Mouse (Mus musculus): ENCODE results near the gene Cntnap1. TPM values are rescaled to one million over a fixed set of nuclear protein-coding genes. Genes with fewer than 3 reads are reported as not detected.

The Cntnap1 gene
- polyA plus RNA-seq, 1 experiment from 2014 or later = 2.2 TPM

DNA sequence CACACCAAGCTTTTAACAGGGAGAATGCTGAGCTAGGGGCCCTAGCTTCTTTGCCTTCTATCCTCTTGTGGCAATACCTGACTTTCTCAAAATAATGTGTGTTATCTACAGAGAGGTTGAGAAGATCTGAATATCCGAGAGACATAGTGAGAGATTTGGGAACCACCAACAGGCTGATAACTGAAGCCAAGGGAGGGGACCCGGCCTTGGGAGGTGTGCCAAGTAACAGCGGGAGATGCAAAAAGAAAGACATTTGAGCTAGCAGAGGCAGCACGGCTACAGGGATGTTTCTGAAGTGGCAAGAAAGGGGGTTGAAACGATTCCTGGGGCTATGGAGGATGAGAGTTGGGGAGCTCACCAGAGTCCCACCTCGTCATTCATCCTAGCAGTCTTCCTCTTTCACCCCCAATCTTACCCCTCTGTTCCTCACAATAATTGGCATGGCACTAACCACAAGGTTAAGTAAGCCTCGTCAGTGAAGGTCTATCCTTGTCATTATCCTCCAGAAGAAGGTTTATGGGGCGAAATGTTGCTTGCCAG, 59.1 kb downstream of the Cntnap1 start:
- Histone ChIP-seq H3K4me3 (ENCODE audit: low read length) (no peak overlapping the region), H3K36me3 (ENCODE audit: insufficient read depth, low read length) (no peaks in the 10 kb centered on the region), H3K27me3 (ENCODE audit: insufficient read depth, low read length) (no peaks in the 10 kb centered on the region), H3K9ac (replicated peaks; ENCODE audit: low read length) (peak overlapping the region; percentile 32), H3K9me3 (ENCODE audit: low read length) (no peaks in the 10 kb centered on the region), H3K4me1 (ENCODE audit: insufficient read depth, low read length) (peaks cover 56% of the 10 kb centered on the region), H3K27ac (ENCODE audit: low read length) (peak overlapping the region; percentile 99), H3K4me2 (replicated peaks; ENCODE audit: low read depth, low read length) (no peak overlapping the region)
- ATAC-seq (ENCODE audit: low FRiP score, low TSS enrichment) = no peak
- whole genome bisulfite sequencing = 32% methylated on average over 8 of the region's 8 CpGs

DNA sequence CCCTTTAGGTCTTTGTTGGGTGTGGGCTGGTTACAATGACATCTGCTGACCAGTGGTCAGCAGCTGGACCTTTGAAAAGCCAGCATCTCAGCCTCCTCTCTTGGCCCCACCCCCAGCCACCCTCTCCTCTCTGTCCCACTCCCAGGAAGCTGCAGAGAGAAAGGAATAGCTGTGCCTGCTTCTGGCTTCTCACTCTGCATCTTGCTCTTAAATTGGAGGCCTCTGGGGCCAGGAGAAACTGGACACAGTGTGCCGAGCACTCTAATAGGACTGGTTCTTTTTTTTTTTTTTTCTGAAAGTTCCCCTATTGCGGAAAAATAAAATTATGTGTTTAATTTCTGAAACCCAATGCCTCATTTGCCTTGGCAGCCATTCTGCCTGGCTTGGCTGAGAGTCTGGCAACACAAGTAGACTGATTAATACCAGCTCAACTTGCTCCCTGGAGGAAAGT, 59.8 kb downstream of the Cntnap1 start:
- H3K27me3 ChIP-seq (ENCODE audit: insufficient read depth, low read length) = no peaks in the 10 kb centered on the region
- H3K36me3 ChIP-seq (ENCODE audit: insufficient read depth, low read length) = no peaks in the 10 kb centered on the region
- H3K4me3 ChIP-seq (ENCODE audit: low read length) = no peak overlapping the region
- H3K9me3 ChIP-seq (ENCODE audit: low read length) = no peaks in the 10 kb centered on the region
- ATAC-seq (ENCODE audit: low FRiP score, low TSS enrichment) = no peak
- peaks cover 51% of the 10 kb centered on the region for H3K4me1 ChIP-seq (ENCODE audit: insufficient read depth, low read length)
- H3K27ac ChIP-seq (ENCODE audit: low read length) = peak overlapping the region; percentile 99
- no peak overlapping the region for H3K9ac ChIP-seq (replicated peaks; ENCODE audit: low read length)
- peak overlapping the region; percentile 53 for H3K4me2 ChIP-seq (replicated peaks; ENCODE audit: low read depth, low read length)
- WGBS = 19% methylated on average over 2 of the region's 2 CpGs

DNA sequence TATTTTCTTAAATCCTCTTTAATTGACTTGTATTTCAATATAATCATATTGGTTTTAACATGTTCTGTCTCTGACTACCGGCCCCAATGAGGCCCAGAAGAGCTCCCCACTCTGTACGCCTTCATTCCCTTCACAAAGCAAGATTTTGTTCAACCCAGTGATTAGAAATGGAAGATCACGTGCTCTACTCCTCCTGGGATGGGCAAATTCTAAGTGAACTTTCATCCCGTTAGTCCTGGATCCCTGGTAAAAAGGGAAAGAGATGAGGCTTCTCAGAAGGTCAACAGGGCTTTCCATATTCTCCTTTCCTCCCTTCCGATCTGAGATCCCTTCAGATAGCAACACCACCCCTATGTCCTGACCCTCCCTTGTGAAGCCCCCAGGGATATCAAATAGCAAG, 60.2 kb downstream of the Cntnap1 start:
- H3K36me3 ChIP-seq (ENCODE audit: insufficient read depth, low read length) = no peaks in the 10 kb centered on the region
- peaks cover 46% of the 10 kb centered on the region for H3K4me1 ChIP-seq (ENCODE audit: insufficient read depth, low read length)
- WGBS = 14% methylated on average over 5 of the region's 5 CpGs
- no peaks in the 10 kb centered on the region for H3K27me3 ChIP-seq (ENCODE audit: insufficient read depth, low read length)
- peak overlapping the region; percentile 99 for H3K27ac ChIP-seq (ENCODE audit: low read length)
- no peak for ATAC-seq (ENCODE audit: low FRiP score, low TSS enrichment)
- H3K4me3 ChIP-seq (ENCODE audit: low read length) = peak overlapping the region; percentile 31; the same call in 1 of the 2 replicates
- peak overlapping the region; percentile 53 for H3K4me2 ChIP-seq (replicated peaks; ENCODE audit: low read depth, low read length)
- peak overlapping the region; percentile 62 for H3K9ac ChIP-seq (replicated peaks; ENCODE audit: low read length)
- H3K9me3 ChIP-seq (ENCODE audit: low read length) = no peaks in the 10 kb centered on the region

DNA sequence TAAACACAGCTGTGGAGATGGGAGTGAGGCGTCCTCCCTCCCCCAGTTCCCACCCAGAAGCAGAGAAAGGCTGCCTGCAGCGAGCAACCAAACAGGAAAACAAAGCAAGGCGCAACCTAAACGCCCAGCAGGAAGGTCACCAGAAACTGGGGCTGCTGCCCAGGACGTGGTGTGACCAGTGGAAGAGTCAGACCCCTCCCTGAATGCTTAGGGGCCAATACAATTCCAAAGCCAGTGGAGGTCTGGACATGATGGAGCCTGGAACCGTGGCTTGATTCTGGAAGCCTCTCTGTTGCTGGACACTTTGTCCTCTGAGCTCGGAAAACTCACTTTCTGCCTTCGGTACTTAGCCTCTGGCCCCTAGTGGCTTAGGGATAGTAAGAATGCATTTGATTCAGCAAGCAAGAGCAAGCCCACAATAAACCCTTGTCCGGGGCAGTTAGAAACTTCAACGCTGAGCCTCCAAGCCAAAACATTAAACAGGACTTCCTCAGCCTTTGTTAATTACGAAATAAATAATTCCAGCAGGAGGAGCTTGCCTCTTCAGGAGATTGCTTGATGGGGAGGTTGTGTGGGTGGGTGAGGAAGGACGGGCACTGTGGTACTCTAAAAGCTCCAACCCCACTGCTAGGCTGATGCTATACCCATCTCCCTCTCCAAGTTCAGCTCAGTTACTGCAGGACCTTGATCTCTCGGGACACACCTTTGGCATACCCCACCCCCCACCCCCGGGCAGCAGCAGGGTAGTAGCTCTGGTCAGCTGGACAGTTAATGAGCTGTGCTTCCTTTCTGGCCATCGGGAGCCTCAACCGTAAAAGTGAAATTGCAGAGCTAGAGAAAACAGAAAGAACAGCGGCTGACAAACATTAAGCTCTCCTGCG, 60.9 kb downstream of the Cntnap1 start:
- Histone ChIP-seq H3K36me3 (ENCODE audit: insufficient read depth, low read length) (no peaks in the 10 kb centered on the region), H3K4me3 (ENCODE audit: low read length) (peak overlapping the region; percentile 31), H3K9ac (replicated peaks; ENCODE audit: low read length) (peak overlapping the region; percentile 62), H3K9me3 (ENCODE audit: low read length) (no peaks in the 10 kb centered on the region), H3K4me1 (ENCODE audit: insufficient read depth, low read length) (peaks cover 46% of the 10 kb centered on the region), H3K27me3 (ENCODE audit: insufficient read depth, low read length) (no peaks in the 10 kb centered on the region), H3K4me2 (replicated peaks; ENCODE audit: low read depth, low read length) (peak overlapping the region; percentile 53), H3K27ac (ENCODE audit: low read length) (peak overlapping the region; percentile 99)
- peak; percentile 89 for ATAC-seq (ENCODE audit: low FRiP score, low TSS enrichment)
- WGBS = 1% methylated on average over 18 of the region's 18 CpGs

DNA sequence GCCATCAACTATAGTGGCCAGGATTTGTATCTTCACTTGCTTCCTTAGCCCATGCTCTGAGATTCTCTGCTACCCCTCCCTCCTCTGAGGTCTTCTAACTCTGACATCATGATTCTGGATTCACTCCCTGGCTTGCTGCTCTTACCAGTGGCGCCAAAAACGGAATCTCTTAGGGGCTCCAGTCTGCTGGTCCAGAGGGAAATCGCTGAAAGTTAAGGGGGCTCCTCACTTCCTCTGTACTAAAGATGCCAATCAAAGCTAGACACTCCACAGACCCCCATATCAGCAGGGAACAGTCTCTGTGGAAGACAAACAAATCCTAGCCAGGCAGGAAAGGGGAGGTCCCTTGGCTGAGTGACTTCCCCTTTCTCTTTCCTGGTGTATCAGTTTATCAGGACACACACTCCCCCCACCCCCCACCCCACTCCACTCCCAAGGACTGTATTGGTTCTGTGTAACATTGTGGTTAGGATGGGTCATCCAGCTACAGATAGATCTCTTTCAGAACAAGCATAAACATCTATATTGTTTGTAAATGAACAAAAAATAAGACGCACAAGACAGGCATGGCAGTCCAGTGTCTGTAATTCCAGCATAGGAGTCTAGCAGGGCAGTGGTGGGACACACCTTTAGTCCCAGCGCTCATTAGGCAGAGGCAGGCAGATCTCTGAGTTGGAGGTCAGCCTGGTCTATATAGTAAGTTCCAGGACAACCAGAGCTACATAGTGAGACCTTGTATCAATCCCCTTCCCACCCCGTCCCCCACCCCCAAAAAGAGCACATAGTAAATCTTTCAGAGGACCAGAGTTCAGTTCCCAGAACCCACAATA, 61.9 kb downstream of the Cntnap1 start:
- H3K27ac ChIP-seq (ENCODE audit: low read length) = peak overlapping the region; percentile 99
- H3K9me3 ChIP-seq (ENCODE audit: low read length) = no peaks in the 10 kb centered on the region
- peak overlapping the region; percentile 62 for H3K9ac ChIP-seq (replicated peaks; ENCODE audit: low read length)
- peak overlapping the region; percentile 53 for H3K4me2 ChIP-seq (replicated peaks; ENCODE audit: low read depth, low read length)
- no peaks in the 10 kb centered on the region for H3K27me3 ChIP-seq (ENCODE audit: insufficient read depth, low read length)
- 38% methylated on average over 6 of the region's 6 CpGs for WGBS
- peak; percentile 79 for ATAC-seq (ENCODE audit: low FRiP score, low TSS enrichment)
- no peaks in the 10 kb centered on the region for H3K36me3 ChIP-seq (ENCODE audit: insufficient read depth, low read length)
- H3K4me3 ChIP-seq (ENCODE audit: low read length) = peak overlapping the region; percentile 31
- peaks cover 46% of the 10 kb centered on the region for H3K4me1 ChIP-seq (ENCODE audit: insufficient read depth, low read length)

DNA sequence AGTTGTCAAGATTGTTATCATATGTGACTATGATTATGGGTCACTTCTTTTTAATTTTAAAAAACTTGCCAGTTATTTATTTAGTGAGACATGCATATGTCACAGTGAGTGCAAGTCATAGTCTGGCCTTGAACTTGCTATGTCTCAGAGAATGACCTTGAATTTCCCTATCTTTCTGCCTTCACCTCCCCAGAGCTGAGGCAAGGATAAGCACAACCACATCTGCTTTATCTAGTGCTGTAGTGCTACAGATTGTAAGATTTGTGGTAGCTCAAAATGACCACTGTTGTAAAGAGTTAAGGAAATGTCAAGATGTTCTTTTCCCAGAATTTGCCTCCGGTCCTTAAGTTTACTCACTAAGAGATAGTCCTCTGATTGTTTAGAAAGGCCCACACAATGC, 62.9 kb downstream of the Cntnap1 start:
- peaks cover 46% of the 10 kb centered on the region for H3K4me1 ChIP-seq (ENCODE audit: insufficient read depth, low read length)

DNA sequence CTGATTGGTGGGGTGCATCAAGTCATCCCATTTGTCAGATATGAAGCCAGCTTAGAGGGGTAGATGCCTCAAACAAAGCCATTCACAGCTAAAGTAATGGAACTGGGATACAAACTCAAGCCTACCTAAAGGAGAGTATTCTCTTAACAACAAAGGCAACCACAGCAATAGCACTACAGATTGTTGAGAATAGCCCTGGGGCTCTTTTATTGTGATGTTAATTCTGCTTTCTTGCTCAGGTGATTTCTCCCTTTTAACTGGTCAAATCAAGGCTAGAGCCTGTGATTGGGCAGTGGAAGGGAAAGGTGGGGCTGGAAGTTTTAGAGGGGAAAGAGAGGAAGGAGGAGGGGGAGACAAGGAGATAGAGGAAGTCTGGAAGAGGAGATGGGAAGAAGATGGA, 63.8 kb downstream of the Cntnap1 start:
- Histone ChIP-seq H3K36me3 (ENCODE audit: insufficient read depth, low read length) (no peaks in the 10 kb centered on the region), H3K27me3 (ENCODE audit: insufficient read depth, low read length) (no peaks in the 10 kb centered on the region), H3K9me3 (ENCODE audit: low read length) (no peaks in the 10 kb centered on the region), H3K4me2 (replicated peaks; ENCODE audit: low read depth, low read length) (no peak overlapping the region), H3K9ac (replicated peaks; ENCODE audit: low read length) (no peak overlapping the region), H3K4me1 (ENCODE audit: insufficient read depth, low read length) (peaks cover 41% of the 10 kb centered on the region), H3K27ac (ENCODE audit: low read length) (peak overlapping the region; percentile 31; the same call in 1 of the 2 replicates), H3K4me3 (ENCODE audit: low read length) (no peak overlapping the region)
- ATAC-seq (ENCODE audit: low FRiP score, low TSS enrichment) = no peak

More for the DNA sequence above, 62.9 kb downstream of the Cntnap1 start:
- no peaks in the 10 kb centered on the region for H3K36me3 ChIP-seq (ENCODE audit: insufficient read depth, low read length)
- no peak overlapping the region for H3K4me3 ChIP-seq (ENCODE audit: low read length)
- peak overlapping the region; percentile 57 for H3K27ac ChIP-seq (ENCODE audit: low read length)
- H3K9me3 ChIP-seq (ENCODE audit: low read length) = no peaks in the 10 kb centered on the region
- H3K27me3 ChIP-seq (ENCODE audit: insufficient read depth, low read length) = no peaks in the 10 kb centered on the region
- WGBS = 72% methylated on average over 1 of the region's 1 CpGs
- no peak for ATAC-seq (ENCODE audit: low FRiP score, low TSS enrichment)
- no peak overlapping the region for H3K4me2 ChIP-seq (replicated peaks; ENCODE audit: low read depth, low read length)
- no peak overlapping the region for H3K9ac ChIP-seq (replicated peaks; ENCODE audit: low read length)

DNA sequence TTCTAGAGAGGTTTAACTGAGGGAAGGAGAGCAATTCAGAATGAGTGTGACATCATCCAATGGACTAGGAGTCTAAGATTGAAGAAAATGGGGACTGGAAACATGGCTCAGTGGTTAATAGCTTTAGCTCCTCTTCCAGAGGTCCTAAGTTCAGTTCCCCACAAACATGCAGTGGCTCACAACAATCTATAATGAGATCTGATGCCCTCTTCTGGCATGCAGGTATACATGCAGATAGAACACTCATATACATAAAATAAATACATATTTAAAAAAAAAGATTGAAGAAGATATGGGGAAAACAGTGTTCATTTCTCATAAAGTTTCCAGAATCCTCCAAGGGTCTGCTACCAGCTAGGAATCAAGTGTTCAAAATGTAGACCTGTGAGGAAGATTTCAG, 65.1 kb downstream of the Cntnap1 start:
- ATAC-seq (ENCODE audit: low FRiP score, low TSS enrichment) = no peak
- no peaks in the 10 kb centered on the region for H3K9me3 ChIP-seq (ENCODE audit: low read length)
- H3K27me3 ChIP-seq (ENCODE audit: insufficient read depth, low read length) = no peaks in the 10 kb centered on the region
- H3K36me3 ChIP-seq (ENCODE audit: insufficient read depth, low read length) = no peaks in the 10 kb centered on the region
- H3K4me3 ChIP-seq (ENCODE audit: low read length) = no peak overlapping the region
- H3K9ac ChIP-seq (replicated peaks; ENCODE audit: low read length) = no peak overlapping the region
- peaks cover 28% of the 10 kb centered on the region for H3K4me1 ChIP-seq (ENCODE audit: insufficient read depth, low read length)
- no peak overlapping the region for H3K27ac ChIP-seq (ENCODE audit: low read length)
- H3K4me2 ChIP-seq (replicated peaks; ENCODE audit: low read depth, low read length) = no peak overlapping the region

DNA sequence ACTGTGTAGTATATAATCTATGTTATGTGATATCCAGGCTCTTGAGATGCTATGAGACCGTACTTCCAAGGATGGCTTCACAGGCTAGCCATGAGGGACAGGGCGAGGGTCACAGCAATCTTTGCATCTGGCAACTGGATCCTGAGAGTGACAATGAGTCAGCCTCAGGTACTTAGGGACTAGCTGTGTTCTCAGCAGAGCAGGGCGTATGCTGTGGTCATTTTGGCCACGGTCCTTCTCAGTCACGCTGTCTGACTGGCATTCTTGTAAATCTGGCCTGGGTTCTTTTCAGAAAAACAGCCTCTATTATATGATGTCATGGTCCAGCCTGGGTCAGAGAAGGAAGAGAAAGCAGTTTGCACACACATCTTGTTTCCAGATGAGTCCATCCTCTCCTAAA, 66.5 kb downstream of the Cntnap1 start:
- Histone ChIP-seq H3K4me2 (replicated peaks; ENCODE audit: low read depth, low read length) (no peak overlapping the region), H3K4me3 (ENCODE audit: low read length) (no peak overlapping the region), H3K4me1 (ENCODE audit: insufficient read depth, low read length) (peaks cover 14% of the 10 kb centered on the region), H3K27ac (ENCODE audit: low read length) (no peak overlapping the region), H3K36me3 (ENCODE audit: insufficient read depth, low read length) (no peaks in the 10 kb centered on the region), H3K9ac (replicated peaks; ENCODE audit: low read length) (no peak overlapping the region), H3K27me3 (ENCODE audit: insufficient read depth, low read length) (no peaks in the 10 kb centered on the region), H3K9me3 (ENCODE audit: low read length) (no peaks in the 10 kb centered on the region)
- no peak for ATAC-seq (ENCODE audit: low FRiP score, low TSS enrichment)
- WGBS = 85% methylated on average over 5 of the region's 5 CpGs

Measured in kidney, embryonic 16.5 days (tissue).